Mouse (Mus musculus): ENCODE measurements around the gene Olfr65. TPM values are rescaled to one million over a fixed set of nuclear protein-coding genes. Genes with fewer than 3 reads are reported as not detected.

Gene Olfr65
- polyA plus RNA-seq (2015; fragmentation: Nextera tagmentation; extraction: Ambion mirVana), result not detected in 2 replicates

- no peak within 1 kb of the TSS for H3K27ac ChIP-seq
Observed at GRCm38 (mm10) chr7:103903187-103903586, at the start of gene Olfr65. TSS of gene Olfr65 (plus strand) at chr7:103903487.

GRCm38 (mm10) chr7:103854669-103855068 lies 48.6 kb upstream of the Olfr65 start:
- Histone ChIP-seq H3K4me1 (replicated peaks) (no peaks in the 10 kb centered on the region), H3K36me3 (no peaks in the 10 kb centered on the region), H3K27ac (no peak overlapping the region), H3K4me3 (replicated peaks) (no peak overlapping the region), H3K9me3 (no peaks in the 10 kb centered on the region), H3K9ac (replicated peaks) (no peak overlapping the region), H3K4me2 (replicated peaks) (no peak overlapping the region), H3K27me3 (no peaks in the 10 kb centered on the region)
- no peak for ATAC-seq
- 77% methylated on average over 1 of the region's 1 CpGs for WGBS

More at GRCm38 (mm10) chr7:103903187-103903586, at the start of gene Olfr65:
- no peak within 1 kb of the TSS for H3K4me3 ChIP-seq (replicated peaks)
- H3K27me3 ChIP-seq, result no peaks in the 10 kb centered on the region
- WGBS, result 85% methylated on average over 2 of the region's 2 CpGs
- H3K9ac ChIP-seq (replicated peaks), result no peak within 1 kb of the TSS
- H3K9me3 ChIP-seq, result no peaks in the 10 kb centered on the region
- no peaks in the 10 kb centered on the region for H3K36me3 ChIP-seq
- no peak for ATAC-seq
- H3K4me2 ChIP-seq (replicated peaks), result no peak within 1 kb of the TSS
- no peaks in the 10 kb centered on the region for H3K4me1 ChIP-seq (replicated peaks)

GRCm38 (mm10) chr7:103859076-103859475 lies 44.2 kb upstream of the Olfr65 start:
- ATAC-seq, result no peak
- 79% methylated on average over 2 of the region's 2 CpGs for WGBS
- no peaks in the 10 kb centered on the region for H3K36me3 ChIP-seq
- H3K4me3 ChIP-seq (replicated peaks), result no peak overlapping the region
- no peaks in the 10 kb centered on the region for H3K4me1 ChIP-seq (replicated peaks)
- H3K9me3 ChIP-seq, result no peaks in the 10 kb centered on the region
- no peak overlapping the region for H3K9ac ChIP-seq (replicated peaks)
- H3K4me2 ChIP-seq (replicated peaks), result no peak overlapping the region
- no peaks in the 10 kb centered on the region for H3K27me3 ChIP-seq
- H3K27ac ChIP-seq, result no peak overlapping the region

- no peak for ATAC-seq
- WGBS, result 75% methylated on average over 1 of the region's 1 CpGs
Observed at GRCm38 (mm10) chr7:103860855-103861254, 42.4 kb upstream of the Olfr65 start.

GRCm38 (mm10) chr7:103861531-103861930 lies 41.8 kb upstream of the Olfr65 start:
- Histone ChIP-seq H3K36me3 (no peaks in the 10 kb centered on the region), H3K27me3 (no peaks in the 10 kb centered on the region), H3K9me3 (no peaks in the 10 kb centered on the region), H3K4me1 (replicated peaks) (no peaks in the 10 kb centered on the region), H3K4me3 (replicated peaks) (no peak overlapping the region), H3K4me2 (replicated peaks) (no peak overlapping the region), H3K9ac (replicated peaks) (no peak overlapping the region), H3K27ac (no peak overlapping the region)
- no peak for ATAC-seq
- 80% methylated on average over 3 of the region's 3 CpGs for WGBS

More at GRCm38 (mm10) chr7:103860855-103861254, 42.4 kb upstream of the Olfr65 start:
- H3K4me3 ChIP-seq (replicated peaks), result no peak overlapping the region
- H3K36me3 ChIP-seq, result no peaks in the 10 kb centered on the region
- no peak overlapping the region for H3K4me2 ChIP-seq (replicated peaks)
- H3K9me3 ChIP-seq, result no peaks in the 10 kb centered on the region
- no peak overlapping the region for H3K9ac ChIP-seq (replicated peaks)
- H3K27ac ChIP-seq, result no peak overlapping the region
- H3K4me1 ChIP-seq (replicated peaks), result no peaks in the 10 kb centered on the region
- H3K27me3 ChIP-seq, result no peaks in the 10 kb centered on the region

GRCm38 (mm10) chr7:103865716-103866115 lies 37.6 kb upstream of the Olfr65 start:
- Histone ChIP-seq H3K4me3 (replicated peaks) (no peak overlapping the region), H3K9ac (replicated peaks) (no peak overlapping the region), H3K4me1 (replicated peaks) (no peaks in the 10 kb centered on the region), H3K9me3 (no peaks in the 10 kb centered on the region; the same call in 1 of the 2 replicates), H3K4me2 (replicated peaks) (no peak overlapping the region), H3K27me3 (no peaks in the 10 kb centered on the region), H3K27ac (no peak overlapping the region), H3K36me3 (no peaks in the 10 kb centered on the region)
- ATAC-seq, result no peak

GRCm38 (mm10) chr7:103870667-103871066 lies 32.6 kb upstream of the Olfr65 start:
- H3K9me3 ChIP-seq, result no peaks in the 10 kb centered on the region; the same call in 1 of the 2 replicates
- H3K4me2 ChIP-seq (replicated peaks), result no peak overlapping the region
- no peak overlapping the region for H3K9ac ChIP-seq (replicated peaks)
- ATAC-seq, result no peak
- H3K36me3 ChIP-seq, result no peaks in the 10 kb centered on the region
- no peaks in the 10 kb centered on the region for H3K4me1 ChIP-seq (replicated peaks)
- H3K27ac ChIP-seq, result no peak overlapping the region
- H3K27me3 ChIP-seq, result no peaks in the 10 kb centered on the region
- no peak overlapping the region for H3K4me3 ChIP-seq (replicated peaks)

GRCm38 (mm10) chr7:103873064-103873463 lies 30.2 kb upstream of the Olfr65 start:
- no peak overlapping the region for H3K9ac ChIP-seq (replicated peaks)
- 13% methylated on average over 1 of the region's 1 CpGs for WGBS
- H3K4me2 ChIP-seq (replicated peaks), result no peak overlapping the region
- H3K9me3 ChIP-seq, result no peaks in the 10 kb centered on the region
- H3K27me3 ChIP-seq, result no peaks in the 10 kb centered on the region
- H3K27ac ChIP-seq, result no peak overlapping the region
- no peaks in the 10 kb centered on the region for H3K36me3 ChIP-seq
- no peak overlapping the region for H3K4me3 ChIP-seq (replicated peaks)
- H3K4me1 ChIP-seq (replicated peaks), result no peaks in the 10 kb centered on the region
- no peak for ATAC-seq

GRCm38 (mm10) chr7:103874451-103874850 lies 28.8 kb upstream of the Olfr65 start:
- 53% methylated on average over 5 of the region's 5 CpGs for WGBS
- Histone ChIP-seq H3K27me3 (no peaks in the 10 kb centered on the region), H3K9ac (replicated peaks) (no peak overlapping the region), H3K4me2 (replicated peaks) (no peak overlapping the region), H3K4me1 (replicated peaks) (no peaks in the 10 kb centered on the region), H3K9me3 (no peaks in the 10 kb centered on the region), H3K27ac (no peak overlapping the region), H3K4me3 (replicated peaks) (no peak overlapping the region), H3K36me3 (no peaks in the 10 kb centered on the region)
- no peak for ATAC-seq

GRCm38 (mm10) chr7:103877093-103877492 lies 26.2 kb upstream of the Olfr65 start:
- Histone ChIP-seq H3K9me3 (no peaks in the 10 kb centered on the region), H3K4me1 (replicated peaks) (no peaks in the 10 kb centered on the region), H3K4me3 (replicated peaks) (no peak overlapping the region), H3K4me2 (replicated peaks) (no peak overlapping the region), H3K9ac (replicated peaks) (no peak overlapping the region), H3K27ac (no peak overlapping the region), H3K36me3 (no peaks in the 10 kb centered on the region), H3K27me3 (no peaks in the 10 kb centered on the region)
- no peak for ATAC-seq
- WGBS, result 84% methylated on average over 2 of the region's 2 CpGs

- Histone ChIP-seq H3K9ac (replicated peaks) (no peak within 1 kb of the TSS), H3K27ac (no peak within 1 kb of the TSS), H3K36me3 (no peaks in the 10 kb centered on the region), H3K4me2 (replicated peaks) (no peak within 1 kb of the TSS), H3K9me3 (no peaks in the 10 kb centered on the region), H3K4me1 (replicated peaks) (no peaks in the 10 kb centered on the region), H3K4me3 (replicated peaks) (no peak within 1 kb of the TSS), H3K27me3 (no peaks in the 10 kb centered on the region)
- no peak for ATAC-seq
Observed at GRCm38 (mm10) chr7:103886152-103886551, 17.1 kb upstream of the Olfr65 start, which contains the start of gene Olfr66. TSS of gene Olfr66 (minus strand) at chr7:103886252.

GRCm38 (mm10) chr7:103894385-103894784 lies 8.9 kb upstream of the Olfr65 start, which contains the start of gene Olfr64:
TSS of gene Olfr64 (minus strand) at chr7:103894485.
- Histone ChIP-seq H3K4me1 (replicated peaks) (no peaks in the 10 kb centered on the region), H3K4me2 (replicated peaks) (no peak within 1 kb of the TSS), H3K9ac (replicated peaks) (no peak within 1 kb of the TSS), H3K36me3 (no peaks in the 10 kb centered on the region), H3K4me3 (replicated peaks) (no peak within 1 kb of the TSS), H3K9me3 (no peaks in the 10 kb centered on the region), H3K27me3 (no peaks in the 10 kb centered on the region), H3K27ac (no peak within 1 kb of the TSS)
- 79% methylated on average over 1 of the region's 1 CpGs for WGBS
- no peak for ATAC-seq

- H3K4me2 ChIP-seq (replicated peaks), result no peak overlapping the region
- H3K27ac ChIP-seq, result no peak overlapping the region
- no peaks in the 10 kb centered on the region for H3K9me3 ChIP-seq
- WGBS, result 66% methylated on average over 3 of the region's 3 CpGs
- H3K36me3 ChIP-seq, result no peaks in the 10 kb centered on the region
- no peak for ATAC-seq
- H3K9ac ChIP-seq (replicated peaks), result no peak overlapping the region
- no peaks in the 10 kb centered on the region for H3K4me1 ChIP-seq (replicated peaks)
- H3K4me3 ChIP-seq (replicated peaks), result no peak overlapping the region
- H3K27me3 ChIP-seq, result no peaks in the 10 kb centered on the region
Observed at GRCm38 (mm10) chr7:103910047-103910446, 6.8 kb downstream of the Olfr65 start.

All from midbrain, embryonic 13.5 days (tissue).